Mouse (Mus musculus) ES-Bruce4 (cell line): ENCODE measurements around the gene Olfr1328. TPM values are rescaled to one million over a fixed set of nuclear protein-coding genes. Genes with fewer than 3 reads are reported as not detected.

Experiments used
- H3K27ac ChIP-seq: 2 replicates; pipeline ENCODE4 v1.5.1; 2012; ENCODE audit warnings: low read length, inconsistent platforms; ENCODE audit not compliant: insufficient read depth
- H3K27me3 ChIP-seq: 2 replicates; pipeline ENCODE4 v1.6.1; 2012; ENCODE audit warnings: mild to moderate bottlenecking, low read length, inconsistent platforms; ENCODE audit not compliant: control insufficient read depth, poor library complexity, insufficient read depth, severe bottlenecking
- H3K36me3 ChIP-seq: 2 replicates; pipeline ENCODE4 v1.6.1; 2012; ENCODE audit warnings: inconsistent platforms, mild to moderate bottlenecking, low read length, moderate library complexity; ENCODE audit not compliant: control insufficient read depth, poor library complexity, insufficient read depth, severe bottlenecking
- H3K4me1 ChIP-seq: one replicate; pipeline ENCODE4 v1.8.1; 2011; ENCODE audit warnings: low read length; ENCODE audit not compliant: control insufficient read depth, insufficient read depth
- H3K4me3 ChIP-seq: 2 replicates; pipeline ENCODE4 v1.5.1; 2011; ENCODE audit warnings: low read depth, mild to moderate bottlenecking, low read length
- H3K9ac ChIP-seq: 2 replicates; pipeline ENCODE4 v1.6.1; 2012; ENCODE audit warnings: low read depth, mild to moderate bottlenecking, inconsistent platforms; ENCODE audit not compliant: poor library complexity, severe bottlenecking
- H3K9me3 ChIP-seq: replicated peaks from 2 replicates; pipeline ENCODE4 v1.6.1; 2012; ENCODE audit warnings: mild to moderate bottlenecking, low read length, inconsistent platforms; ENCODE audit not compliant: control insufficient read depth, poor library complexity, insufficient read depth, severe bottlenecking
- CTCF ChIP-seq: IDR thresholded peaks from one replicate; pipeline ENCODE4 v1.8.1; 2011; ENCODE audit warnings: low read depth, low read length
- EP300 ChIP-seq: IDR thresholded peaks from 2 replicates; pipeline ENCODE4 v1.6.1; 2011; ENCODE audit warnings: low read depth, low read length; ENCODE audit not compliant: insufficient read depth
- POLR2A ChIP-seq: IDR thresholded peaks from one replicate; pipeline ENCODE4 v1.8.1; 2011; ENCODE audit warnings: low read length; ENCODE audit not compliant: insufficient read depth
- polyA plus RNA-seq: library from polyadenylated mRNA; stranded (reverse); fragments of >200 nt; gene quantifications from 2 replicates; pipeline ENCODE4 v1.2.4, GENCODE M21; 2011; ENCODE audit warnings: low read depth; ENCODE audit not compliant: missing spikeins, insufficient read depth, insufficient read length

Gene Olfr1328
- polyA plus RNA-seq, 1 experiment = not detected

DNA sequence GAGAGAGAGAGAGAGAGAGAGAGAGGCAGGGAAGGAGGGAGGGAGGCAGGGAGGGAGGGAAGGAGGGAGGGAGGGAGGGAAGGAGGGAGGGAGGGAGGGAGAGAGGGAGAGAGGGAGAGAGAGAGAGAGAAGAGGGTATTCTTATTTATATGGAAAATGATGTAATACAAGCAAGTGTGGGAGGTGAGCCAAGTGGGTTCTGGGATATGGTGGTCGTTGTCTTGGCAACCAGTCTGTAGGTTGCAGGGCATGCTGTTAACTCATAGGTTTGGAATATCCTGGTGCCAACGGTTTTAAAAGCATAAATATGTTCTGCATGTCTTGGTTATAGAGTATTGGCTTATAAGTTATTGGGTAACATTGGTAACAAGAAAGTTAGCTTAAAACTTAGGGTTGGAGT lies 36.4 kb downstream of the Olfr1328 start:
- Histone ChIP-seq H3K4me1 (peaks cover 4% of the 10 kb centered on the region), H3K36me3 (no peaks in the 10 kb centered on the region), H3K4me3 (no peak overlapping the region), H3K9ac (no peak overlapping the region), H3K27ac (no peak overlapping the region), H3K9me3 (peaks cover 3% of the 10 kb centered on the region; the same call in 1 of the 2 replicates), H3K27me3 (no peaks in the 10 kb centered on the region)
- no peak for TF ChIP-seq POLR2A
- TF ChIP-seq EP300 = no peak
- TF ChIP-seq CTCF = no peak

DNA sequence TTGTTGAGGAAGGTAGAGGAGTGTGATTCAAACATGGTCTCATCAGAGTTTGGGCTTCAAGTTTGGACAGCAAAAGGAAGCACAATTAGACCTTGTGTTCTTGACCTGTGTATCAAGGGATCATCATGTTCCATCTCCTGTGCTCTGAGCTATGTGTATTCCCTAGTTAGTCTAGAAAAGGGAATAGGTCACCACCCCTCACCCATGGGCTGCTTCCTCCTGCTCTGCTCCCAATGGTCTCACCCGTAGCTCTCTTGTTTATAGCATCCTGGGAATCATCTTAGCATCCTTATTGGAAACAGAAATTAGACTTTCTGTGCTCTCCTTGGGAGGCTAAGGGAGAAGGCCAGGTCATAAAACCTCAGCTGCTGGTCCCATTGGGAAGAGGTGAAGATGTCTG lies 50.1 kb downstream of the Olfr1328 start, which contains the start of gene Olfr1330:
Olfr1330 (plus strand) TSS at position 301 of the 400 bp plus-strand sequence.
- TF ChIP-seq CTCF = no peak
- Histone ChIP-seq H3K9ac (no peak within 1 kb of the TSS), H3K27me3 (no peaks in the 10 kb centered on the region), H3K27ac (no peak within 1 kb of the TSS), H3K4me1 (no peaks in the 10 kb centered on the region), H3K36me3 (no peaks in the 10 kb centered on the region), H3K4me3 (no peak within 1 kb of the TSS), H3K9me3 (no peaks in the 10 kb centered on the region)

Other genes starting within 250 kb of the Olfr1328 start
- 0.27 and 0.40 TPM in 2 replicates for gene Olfr1342, start 245.9 kb downstream of the Olfr1328 start, polyA plus RNA-seq
- not detected in 2 replicates for gene Olfr1341, start 235.1 kb downstream of the Olfr1328 start, polyA plus RNA-seq
- gene Olfr1340, start 218.5 kb downstream of the Olfr1328 start, polyA plus RNA-seq = not detected in 2 replicates
- not detected in 2 replicates for gene Olfr1339, start 206.4 kb downstream of the Olfr1328 start, polyA plus RNA-seq
- gene Olfr1338, start 179.9 kb downstream of the Olfr1328 start, polyA plus RNA-seq = not detected in 2 replicates
- not detected in 2 replicates for gene Olfr1337, start 156.0 kb downstream of the Olfr1328 start, polyA plus RNA-seq
- gene Olfr1335, start 128.7 kb downstream of the Olfr1328 start, polyA plus RNA-seq = not detected in 2 replicates
- gene Olfr1333, start 102.3 kb downstream of the Olfr1328 start, polyA plus RNA-seq = not detected in 2 replicates
- gene Olfr1331, start 74.0 kb downstream of the Olfr1328 start, polyA plus RNA-seq = not detected in 2 replicates
- gene Olfr1330, start 50.0 kb downstream of the Olfr1328 start, polyA plus RNA-seq = 0.24 TPM in 1 of 2 replicates, not detected in the other
- not detected in 2 replicates for gene Olfr1329, start 21.1 kb downstream of the Olfr1328 start, polyA plus RNA-seq
- gene Lao1, start 23.0 kb upstream of the Olfr1328 start, polyA plus RNA-seq = not detected in 2 replicates
- gene Slc2a1, start 170.1 kb upstream of the Olfr1328 start, polyA plus RNA-seq = 682 and 697 TPM in 2 replicates
- 12.3 and 14.8 TPM in 2 replicates for gene Zfp691, start 235.6 kb upstream of the Olfr1328 start, polyA plus RNA-seq